Mouse (Mus musculus) midbrain, postnatal 0 days (tissue): Measurements from ENCODE around the gene Rsph1. TPM values are rescaled to one million over a fixed set of nuclear protein-coding genes. Genes with fewer than 3 reads are reported as not detected.
A peak's percentile ranks its signal among the peaks of the same experiment; 100 is the strongest.

Experiments
- ATAC-seq: fragments of 200-750 bp; cut with Nextera tagmentation; 2 replicates; pipeline ENCODE4 v1.8.0; 2017; ENCODE audit warnings: moderate number of reproducible peaks, mild to moderate bottlenecking, moderate TSS enrichment, moderate library complexity; ENCODE audit not compliant: low FRiP score
- DNase-seq: peaks from one replicate; pipeline ENCODE4 v3.0.0-alpha.2; 2015; ENCODE audit warnings: low spot score
- H3K27ac ChIP-seq: fragments of 300-500 bp; sonication (generic); 2 replicates; pipeline ENCODE4 v1.5.1; 2014; ENCODE audit warnings: low read depth, mild to moderate bottlenecking, low read length, mixed read lengths
- H3K27me3 ChIP-seq: fragments of 300-500 bp; sonication (generic); 2 replicates; pipeline ENCODE4 v1.6.1; 2014; ENCODE audit warnings: low read length, control low read depth, mixed read lengths; ENCODE audit not compliant: insufficient read depth
- H3K36me3 ChIP-seq: fragments of 300-500 bp; sonication (generic); 2 replicates; pipeline ENCODE4 v1.6.1; 2014; ENCODE audit warnings: low read length, control low read depth, mixed read lengths; ENCODE audit not compliant: insufficient read depth
- H3K4me1 ChIP-seq: fragments of 300-500 bp; sonication (generic); 2 replicates; pipeline ENCODE4 v1.6.1; 2014; ENCODE audit warnings: mild to moderate bottlenecking, control low read depth, antibody characterized with exemption, low read length, mixed read lengths; ENCODE audit not compliant: insufficient read depth
- H3K4me2 ChIP-seq: fragments of 300-500 bp; sonication (generic); 2 replicates; pipeline ENCODE4 v1.6.1; 2014; ENCODE audit warnings: low read depth, mild to moderate bottlenecking, low read length, mixed read lengths; ENCODE audit not compliant: poor library complexity, severe bottlenecking
- H3K4me3 ChIP-seq: fragments of 300-500 bp; sonication (generic); 2 replicates; pipeline ENCODE4 v1.5.1; 2014; ENCODE audit warnings: low read depth, mild to moderate bottlenecking, low read length, moderate library complexity
- H3K9ac ChIP-seq: fragments of 300-500 bp; sonication (generic); replicated peaks from 2 replicates; pipeline ENCODE4 v1.6.1; 2014; ENCODE audit warnings: mild to moderate bottlenecking, low read length, moderate library complexity, mixed read lengths; ENCODE audit not compliant: poor library complexity, severe bottlenecking
- H3K9me3 ChIP-seq: fragments of 300-500 bp; sonication (generic); 2 replicates; pipeline ENCODE4 v1.6.1; 2016; ENCODE audit warnings: low read length, control low read depth
- CTCF ChIP-seq: IDR thresholded peaks from 2 replicates; pipeline ENCODE4 v1.5.1; 2016; ENCODE audit warnings: antibody characterized with exemption, mild to moderate bottlenecking
- WGBS: fragments of 180-500 bp; shearing (Covaris S2); extraction: QIAGEN DNeasy Blood & Tissue Kit; methylation state at CpG from one replicate; pipeline ENCODE4 v1.1.7; 2014; 5-methylcytosine and 5-hydroxymethylcytosine counted together
- polyA plus RNA-seq: library from polyadenylated mRNA; unstranded; fragments of >200 nt; fragmentation: Nextera tagmentation; extraction: Ambion mirVana; gene quantifications from 2 replicates; pipeline ENCODE4 v1.2.1, GENCODE M21; 2015
- total RNA-seq: library from RNA; depleted of rRNA; stranded (reverse); fragments of >200 nt; gene quantifications from 2 replicates; pipeline ENCODE4 v1.2.3, GENCODE M21; 2014

The Rsph1 gene
- total and polyA plus RNA-seq, 2 experiments from 2014 or later, result 2.8 to 8.5 TPM

DNA sequence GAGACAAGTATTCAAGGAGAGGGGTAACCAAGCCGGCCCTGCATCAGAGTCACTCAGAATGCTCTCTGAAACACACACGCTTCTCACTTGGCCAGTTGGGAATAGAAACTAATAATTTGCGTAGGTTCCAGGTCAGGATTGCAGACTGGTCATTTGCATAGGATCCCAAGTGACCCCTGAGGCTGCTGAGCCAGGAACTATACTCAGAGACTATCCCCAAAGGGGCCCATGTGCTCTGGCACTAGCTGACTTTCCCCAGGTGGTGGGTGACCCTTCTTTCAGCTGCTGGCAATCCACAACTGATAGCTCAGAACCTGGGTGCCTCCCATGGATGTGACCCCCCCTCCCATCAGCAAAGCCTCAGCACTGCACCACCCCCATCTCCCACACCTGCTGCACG is 18.0 kb downstream of the Rsph1 start:
- Histone ChIP-seq H3K36me3 (no peaks in the 10 kb centered on the region), H3K4me3 (no peak overlapping the region), H3K4me1 (peaks cover 3% of the 10 kb centered on the region; the same call in 1 of the 2 replicates), H3K9ac (no peak overlapping the region), H3K9me3 (no peaks in the 10 kb centered on the region), H3K27ac (no peak overlapping the region), H3K4me2 (no peak overlapping the region), H3K27me3 (no peaks in the 10 kb centered on the region)
- TF ChIP-seq CTCF, result no peak
- WGBS, result 70% methylated on average over 4 of the region's 4 CpGs
- no peak for ATAC-seq
- no peak for DNase-seq

DNA sequence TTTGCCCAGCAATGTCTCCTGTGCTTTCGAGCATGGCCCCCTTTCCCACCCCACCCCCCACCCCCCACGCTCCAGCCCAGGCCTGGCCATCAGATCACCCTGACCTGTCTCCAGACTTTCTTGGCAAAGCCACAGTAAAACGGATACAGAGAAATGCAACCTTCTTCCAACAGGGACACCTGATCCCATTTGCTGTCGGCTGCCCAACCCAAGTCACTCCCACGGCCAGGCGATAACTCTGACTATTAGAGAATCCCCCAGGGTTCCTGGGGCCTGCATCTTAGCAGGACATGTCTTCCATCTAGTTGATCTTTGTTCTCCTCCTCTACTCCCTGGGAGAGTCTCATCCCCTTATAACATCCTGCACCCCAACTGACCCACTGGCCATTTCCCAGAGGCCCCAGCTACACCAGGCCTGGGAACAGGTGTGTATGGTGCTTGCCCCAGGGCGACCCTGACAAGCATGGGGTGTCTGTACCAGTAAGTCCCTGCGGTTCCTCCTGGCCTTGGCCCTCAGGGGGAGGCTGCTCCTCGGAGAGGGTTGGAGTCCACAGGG is 18.8 kb downstream of the Rsph1 start:
- Histone ChIP-seq H3K9me3 (no peaks in the 10 kb centered on the region), H3K27me3 (no peaks in the 10 kb centered on the region), H3K9ac (no peak overlapping the region), H3K4me1 (peaks cover 3% of the 10 kb centered on the region; the same call in 1 of the 2 replicates), H3K36me3 (no peaks in the 10 kb centered on the region), H3K4me3 (no peak overlapping the region), H3K27ac (no peak overlapping the region), H3K4me2 (no peak overlapping the region)
- no peak for DNase-seq
- WGBS, result 88% methylated on average over 9 of the region's 9 CpGs
- no peak for TF ChIP-seq CTCF
- no peak for ATAC-seq

DNA sequence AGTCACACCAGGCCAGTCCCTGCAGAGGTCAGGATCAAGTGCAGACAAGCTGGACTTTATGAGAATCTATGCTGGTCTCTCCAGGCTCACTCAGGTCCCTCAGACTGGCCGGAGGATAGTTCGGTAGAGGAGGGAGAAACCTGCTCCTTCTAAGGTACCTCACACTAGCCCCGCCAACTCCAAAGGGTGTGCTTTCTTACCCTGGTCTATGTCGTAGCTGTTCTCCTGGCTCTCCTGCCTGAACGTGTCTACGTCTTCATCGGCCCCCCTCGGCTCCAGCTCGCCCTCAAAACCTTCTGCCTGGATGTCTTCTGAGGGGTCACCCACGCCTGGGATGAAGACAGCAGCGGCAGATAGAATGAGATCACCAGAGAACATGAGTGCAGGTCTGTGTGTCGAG is 19.3 kb downstream of the Rsph1 start:
- H3K4me1 ChIP-seq, result peaks cover 3% of the 10 kb centered on the region; the same call in 1 of the 2 replicates
- no peak for ATAC-seq
- no peak overlapping the region for H3K9ac ChIP-seq
- 97% methylated on average over 12 of the region's 12 CpGs for WGBS
- no peaks in the 10 kb centered on the region for H3K36me3 ChIP-seq
- no peak overlapping the region for H3K27ac ChIP-seq
- H3K4me3 ChIP-seq, result no peak overlapping the region
- DNase-seq, result no peak
- no peak for TF ChIP-seq CTCF
- no peaks in the 10 kb centered on the region for H3K27me3 ChIP-seq
- H3K4me2 ChIP-seq, result no peak overlapping the region
- H3K9me3 ChIP-seq, result no peaks in the 10 kb centered on the region

DNA sequence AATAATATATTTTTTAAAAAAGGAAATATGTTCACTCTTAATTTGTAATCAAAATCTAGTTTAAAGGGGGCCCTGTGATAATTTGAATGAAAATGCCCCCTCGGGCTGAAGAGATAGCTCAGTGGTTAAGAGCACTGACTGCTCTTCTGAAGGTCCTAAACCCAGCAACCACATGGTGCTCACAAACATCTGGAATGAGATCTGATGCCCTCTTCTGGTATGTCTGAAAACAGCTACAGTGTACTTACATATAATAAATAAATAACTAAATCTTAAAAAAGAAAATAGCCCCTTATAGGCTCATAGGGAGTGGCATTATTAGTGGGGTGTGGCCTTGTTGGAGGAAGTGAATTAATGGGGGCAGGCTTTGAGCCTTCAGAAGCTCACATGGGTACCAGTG is 20.0 kb downstream of the Rsph1 start:
- no peaks in the 10 kb centered on the region for H3K36me3 ChIP-seq
- no peak overlapping the region for H3K9ac ChIP-seq
- H3K27me3 ChIP-seq, result no peaks in the 10 kb centered on the region
- WGBS, result 85% methylated on average over 1 of the region's 1 CpGs
- DNase-seq, result no peak
- H3K4me2 ChIP-seq, result no peak overlapping the region
- no peak for ATAC-seq
- H3K4me1 ChIP-seq, result peaks cover 3% of the 10 kb centered on the region; the same call in 1 of the 2 replicates
- TF ChIP-seq CTCF, result peak; percentile 35
- no peak overlapping the region for H3K4me3 ChIP-seq
- H3K9me3 ChIP-seq, result no peaks in the 10 kb centered on the region
- H3K27ac ChIP-seq, result no peak overlapping the region

DNA sequence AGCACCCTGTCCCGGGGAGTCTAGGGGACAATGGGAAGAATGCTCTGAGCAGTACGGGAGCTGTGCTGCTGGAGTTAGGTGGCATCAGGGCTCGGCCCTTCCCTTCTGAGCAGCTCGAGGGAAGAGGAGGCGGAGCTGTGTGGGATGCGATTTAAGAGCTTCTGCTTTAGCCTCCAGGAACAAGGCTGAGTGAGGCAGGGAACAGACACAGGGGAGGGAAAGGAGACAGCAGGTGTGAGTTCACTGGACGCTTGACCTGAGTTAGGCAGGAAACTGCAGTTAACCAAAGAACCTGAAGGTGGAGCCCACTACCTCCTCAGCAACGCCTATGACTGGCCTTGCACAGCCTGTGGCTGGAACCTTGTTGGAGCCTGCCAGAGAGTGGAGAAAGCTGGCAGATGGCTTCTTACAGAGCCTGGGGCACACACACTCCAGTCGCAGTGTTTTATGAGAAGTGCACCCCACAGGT is 22.7 kb downstream of the Rsph1 start:
- ATAC-seq (peak; percentile 69; the same call in 1 of the 2 replicates), DNase-seq (peak; percentile 87)
- H3K27ac ChIP-seq, result no peak overlapping the region
- WGBS, result 5% methylated on average over 9 of the region's 9 CpGs
- TF ChIP-seq CTCF, result peak; percentile 84
- H3K9me3 ChIP-seq, result no peaks in the 10 kb centered on the region
- no peaks in the 10 kb centered on the region for H3K36me3 ChIP-seq
- H3K4me3 ChIP-seq, result no peak overlapping the region
- no peaks in the 10 kb centered on the region for H3K27me3 ChIP-seq
- H3K4me2 ChIP-seq, result no peak overlapping the region
- H3K4me1 ChIP-seq, result peaks cover 3% of the 10 kb centered on the region; the same call in 1 of the 2 replicates
- no peak overlapping the region for H3K9ac ChIP-seq

DNA sequence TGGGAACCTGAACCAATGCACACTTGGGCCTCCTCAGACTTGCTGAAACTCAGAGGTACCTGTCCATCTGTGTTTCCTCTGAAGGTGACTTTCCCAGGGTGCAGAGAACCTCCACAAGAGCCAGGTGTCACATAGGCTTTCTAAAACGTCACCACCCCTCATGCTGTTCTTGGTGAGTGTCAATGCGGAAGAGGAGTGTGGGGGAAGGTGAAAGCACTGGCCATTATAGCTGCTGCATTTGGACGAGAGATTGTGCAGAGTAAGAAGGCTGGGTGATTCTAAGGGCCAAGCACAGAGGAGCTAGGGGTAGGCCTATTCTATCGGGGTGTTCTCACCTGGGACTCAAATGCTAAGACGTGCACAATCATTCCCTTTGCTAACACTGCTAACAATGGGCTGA is 23.2 kb downstream of the Rsph1 start:
- Histone ChIP-seq H3K27ac (no peak overlapping the region), H3K9me3 (no peaks in the 10 kb centered on the region), H3K36me3 (no peaks in the 10 kb centered on the region), H3K4me1 (peaks cover 3% of the 10 kb centered on the region; the same call in 1 of the 2 replicates), H3K4me2 (no peak overlapping the region), H3K4me3 (no peak overlapping the region), H3K27me3 (no peaks in the 10 kb centered on the region), H3K9ac (no peak overlapping the region)
- 66% methylated on average over 5 of the region's 5 CpGs for WGBS
- TF ChIP-seq CTCF, result no peak
- ATAC-seq, result no peak
- no peak for DNase-seq
